Mouse (Mus musculus): Measurements from ENCODE around the gene Thrb. TPM values are rescaled to one million over a fixed set of nuclear protein-coding genes. Genes with fewer than 3 reads are reported as not detected.

Thrb gene
- polyA plus RNA-seq, 1 experiment, result 0.13 TPM

DNA sequence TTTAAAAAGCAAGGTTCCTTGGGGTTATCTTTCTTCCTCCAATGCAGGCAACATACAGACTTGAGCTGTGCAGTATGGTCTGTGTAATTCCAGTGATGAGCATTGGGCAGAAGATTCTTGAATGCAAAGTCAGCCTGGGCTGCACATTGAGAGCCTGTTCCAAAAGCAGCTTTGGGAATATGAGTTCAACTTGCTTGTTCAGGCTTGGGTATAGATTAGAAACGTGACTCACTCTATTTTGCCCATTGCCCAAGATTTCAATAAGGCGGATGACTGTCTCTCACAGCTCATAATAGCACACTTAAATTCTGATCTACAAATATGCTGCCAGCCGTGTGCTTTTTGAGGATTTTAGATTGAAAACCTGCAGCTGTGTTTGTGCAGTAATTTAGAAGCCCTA, 18.3 kb upstream of the Thrb start:
- Histone ChIP-seq H3K4me3 (ENCODE audit: low read depth, low read length) (no peak overlapping the region), H3K9ac (ENCODE audit: low read depth, poor library complexity, severe bottlenecking) (no peak overlapping the region), H3K9me3 (replicated peaks; ENCODE audit: control insufficient read depth, insufficient read depth, low read length, poor library complexity, severe bottlenecking) (no peaks in the 10 kb centered on the region), H3K4me1 (ENCODE audit: control insufficient read depth, insufficient read depth, low read length) (no peaks in the 10 kb centered on the region), H3K27ac (ENCODE audit: insufficient read depth, low read length) (no peak overlapping the region), H3K36me3 (ENCODE audit: control insufficient read depth, insufficient read depth, low read length, poor library complexity, severe bottlenecking) (no peaks in the 10 kb centered on the region), H3K27me3 (ENCODE audit: control insufficient read depth, insufficient read depth, low read length, poor library complexity, severe bottlenecking) (no peaks in the 10 kb centered on the region)
- TF ChIP-seq EP300 (IDR thresholded peaks at IDR 0.05; ENCODE audit: insufficient read depth, low read depth, low read length) (no peak), CTCF (IDR thresholded peaks at IDR 0.05; ENCODE audit: low read depth, low read length) (no peak), POLR2A (IDR thresholded peaks at IDR 0.05; ENCODE audit: insufficient read depth, low read length) (no peak)

DNA sequence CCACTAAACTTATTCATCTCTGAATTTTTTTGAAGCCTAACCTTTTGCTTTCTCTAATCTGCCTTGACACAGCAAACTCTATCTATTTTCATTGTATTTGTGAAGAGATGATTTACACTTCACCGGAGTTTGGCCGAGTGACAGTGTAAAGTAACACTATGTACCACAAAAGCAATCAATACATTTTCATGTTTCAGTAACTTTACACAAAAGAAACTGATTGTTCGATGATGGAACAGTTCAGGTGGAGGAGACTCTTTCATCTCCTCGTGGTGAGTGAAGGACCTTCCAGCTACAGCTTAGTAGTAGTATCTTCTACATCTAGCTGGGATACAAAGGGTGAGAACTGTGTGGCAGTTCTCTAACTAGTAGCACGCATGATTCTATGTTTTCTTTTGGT, 5.0 kb upstream of the Thrb start:
- H3K9me3 ChIP-seq (replicated peaks; ENCODE audit: control insufficient read depth, insufficient read depth, low read length, poor library complexity, severe bottlenecking), result no peaks in the 10 kb centered on the region
- H3K4me1 ChIP-seq (ENCODE audit: control insufficient read depth, insufficient read depth, low read length), result peaks cover 2% of the 10 kb centered on the region
- no peak for TF ChIP-seq EP300 (IDR thresholded peaks at IDR 0.05; ENCODE audit: insufficient read depth, low read depth, low read length)
- TF ChIP-seq POLR2A (IDR thresholded peaks at IDR 0.05; ENCODE audit: insufficient read depth, low read length), result no peak
- no peak for TF ChIP-seq CTCF (IDR thresholded peaks at IDR 0.05; ENCODE audit: low read depth, low read length)
- no peaks in the 10 kb centered on the region; the same call in 1 of the 2 replicates for H3K27me3 ChIP-seq (ENCODE audit: control insufficient read depth, insufficient read depth, low read length, poor library complexity, severe bottlenecking)
- H3K4me3 ChIP-seq (ENCODE audit: low read depth, low read length), result no peak overlapping the region
- no peak overlapping the region for H3K27ac ChIP-seq (ENCODE audit: insufficient read depth, low read length)
- H3K9ac ChIP-seq (ENCODE audit: low read depth, poor library complexity, severe bottlenecking), result no peak overlapping the region
- no peaks in the 10 kb centered on the region for H3K36me3 ChIP-seq (ENCODE audit: control insufficient read depth, insufficient read depth, low read length, poor library complexity, severe bottlenecking)

- Histone ChIP-seq H3K4me3 (ENCODE audit: low read depth, low read length) (no peak overlapping the region), H3K27me3 (ENCODE audit: control insufficient read depth, insufficient read depth, low read length, poor library complexity, severe bottlenecking) (no peaks in the 10 kb centered on the region; the same call in none of the 2 replicates), H3K9me3 (replicated peaks; ENCODE audit: control insufficient read depth, insufficient read depth, low read length, poor library complexity, severe bottlenecking) (no peaks in the 10 kb centered on the region), H3K27ac (ENCODE audit: insufficient read depth, low read length) (no peak overlapping the region), H3K36me3 (ENCODE audit: control insufficient read depth, insufficient read depth, low read length, poor library complexity, severe bottlenecking) (no peaks in the 10 kb centered on the region), H3K9ac (ENCODE audit: low read depth, poor library complexity, severe bottlenecking) (no peak overlapping the region), H3K4me1 (ENCODE audit: control insufficient read depth, insufficient read depth, low read length) (peaks cover 2% of the 10 kb centered on the region)
- TF ChIP-seq EP300 (IDR thresholded peaks at IDR 0.05; ENCODE audit: insufficient read depth, low read depth, low read length), result no peak
- TF ChIP-seq CTCF (IDR thresholded peaks at IDR 0.05; ENCODE audit: low read depth, low read length), result peak; percentile 21
- TF ChIP-seq POLR2A (IDR thresholded peaks at IDR 0.05; ENCODE audit: insufficient read depth, low read length), result no peak
Measured at GRCm38 (mm10) chr14:17659031-17659430, 1.0 kb upstream of the Thrb start.

DNA sequence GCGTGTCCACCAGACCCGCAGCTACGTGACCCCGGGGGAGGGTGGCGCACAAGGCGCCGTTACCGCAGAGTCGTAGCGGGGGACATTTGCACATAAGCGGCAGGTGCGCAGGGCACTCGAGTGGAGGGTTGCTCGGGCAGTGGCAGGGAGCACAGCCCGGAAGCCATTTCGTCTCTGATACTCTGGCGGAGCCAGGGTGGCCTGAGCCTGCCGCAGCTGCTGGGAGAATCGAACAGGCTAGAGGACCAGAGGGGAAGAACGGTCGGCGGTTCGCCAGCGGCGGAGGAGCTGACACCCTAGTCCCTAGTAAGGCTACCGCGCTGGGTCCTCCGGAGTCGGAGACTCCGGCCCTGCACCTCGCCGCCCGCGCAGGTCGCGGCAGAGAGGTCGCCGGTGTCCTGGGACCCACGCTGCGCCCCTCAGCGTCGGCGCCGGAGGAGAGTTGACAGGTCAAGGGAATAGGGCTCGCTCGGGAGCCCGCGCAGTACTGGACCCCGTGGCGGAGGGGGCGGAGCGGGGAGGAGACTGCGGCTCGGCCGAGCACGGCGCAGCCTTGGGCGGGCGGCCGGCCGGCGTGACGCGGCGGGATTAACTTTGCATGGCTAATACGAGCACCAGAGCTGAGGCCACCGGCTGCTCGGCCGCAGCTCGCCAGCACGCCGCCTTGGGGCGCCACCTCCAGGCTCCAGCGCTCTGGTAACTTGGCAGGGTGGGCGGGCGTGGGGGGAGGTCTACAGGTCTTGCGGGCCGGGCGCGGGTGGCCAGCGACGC, 453 bp downstream of the Thrb start:
- TF ChIP-seq POLR2A (IDR thresholded peaks at IDR 0.05; ENCODE audit: insufficient read depth, low read length) (no peak), EP300 (IDR thresholded peaks at IDR 0.05; ENCODE audit: insufficient read depth, low read depth, low read length) (no peak), CTCF (IDR thresholded peaks at IDR 0.05; ENCODE audit: low read depth, low read length) (no peak)
- no peak overlapping the region for H3K27ac ChIP-seq (ENCODE audit: insufficient read depth, low read length)
- no peaks in the 10 kb centered on the region; the same call in none of the 2 replicates for H3K27me3 ChIP-seq (ENCODE audit: control insufficient read depth, insufficient read depth, low read length, poor library complexity, severe bottlenecking)
- H3K4me3 ChIP-seq (ENCODE audit: low read depth, low read length), result peak overlapping the region; percentile 76
- H3K9me3 ChIP-seq (replicated peaks; ENCODE audit: control insufficient read depth, insufficient read depth, low read length, poor library complexity, severe bottlenecking), result no peaks in the 10 kb centered on the region
- no peaks in the 10 kb centered on the region for H3K36me3 ChIP-seq (ENCODE audit: control insufficient read depth, insufficient read depth, low read length, poor library complexity, severe bottlenecking)
- peaks cover 2% of the 10 kb centered on the region for H3K4me1 ChIP-seq (ENCODE audit: control insufficient read depth, insufficient read depth, low read length)
- H3K9ac ChIP-seq (ENCODE audit: low read depth, poor library complexity, severe bottlenecking), result peak overlapping the region; percentile 36

GRCm38 (mm10) chr14:17661100-17661521, 1.1 kb downstream of the Thrb start:
- Histone ChIP-seq H3K27me3 (ENCODE audit: control insufficient read depth, insufficient read depth, low read length, poor library complexity, severe bottlenecking) (no peaks in the 10 kb centered on the region; the same call in none of the 2 replicates), H3K9me3 (replicated peaks; ENCODE audit: control insufficient read depth, insufficient read depth, low read length, poor library complexity, severe bottlenecking) (no peaks in the 10 kb centered on the region), H3K36me3 (ENCODE audit: control insufficient read depth, insufficient read depth, low read length, poor library complexity, severe bottlenecking) (no peaks in the 10 kb centered on the region), H3K4me1 (ENCODE audit: control insufficient read depth, insufficient read depth, low read length) (peaks cover 2% of the 10 kb centered on the region), H3K9ac (ENCODE audit: low read depth, poor library complexity, severe bottlenecking) (peak overlapping the region; percentile 36), H3K27ac (ENCODE audit: insufficient read depth, low read length) (no peak overlapping the region), H3K4me3 (ENCODE audit: low read depth, low read length) (peak overlapping the region; percentile 76)
- TF ChIP-seq POLR2A (IDR thresholded peaks at IDR 0.05; ENCODE audit: insufficient read depth, low read length), result no peak
- no peak for TF ChIP-seq EP300 (IDR thresholded peaks at IDR 0.05; ENCODE audit: insufficient read depth, low read depth, low read length)
- no peak for TF ChIP-seq CTCF (IDR thresholded peaks at IDR 0.05; ENCODE audit: low read depth, low read length)

GRCm38 (mm10) chr14:17662087-17662486, 2.0 kb downstream of the Thrb start:
- H3K27ac ChIP-seq (ENCODE audit: insufficient read depth, low read length), result no peak overlapping the region
- no peak for TF ChIP-seq POLR2A (IDR thresholded peaks at IDR 0.05; ENCODE audit: insufficient read depth, low read length)
- TF ChIP-seq EP300 (IDR thresholded peaks at IDR 0.05; ENCODE audit: insufficient read depth, low read depth, low read length), result no peak
- TF ChIP-seq CTCF (IDR thresholded peaks at IDR 0.05; ENCODE audit: low read depth, low read length), result no peak
- no peak overlapping the region for H3K9ac ChIP-seq (ENCODE audit: low read depth, poor library complexity, severe bottlenecking)
- H3K36me3 ChIP-seq (ENCODE audit: control insufficient read depth, insufficient read depth, low read length, poor library complexity, severe bottlenecking), result no peaks in the 10 kb centered on the region
- no peaks in the 10 kb centered on the region; the same call in none of the 2 replicates for H3K27me3 ChIP-seq (ENCODE audit: control insufficient read depth, insufficient read depth, low read length, poor library complexity, severe bottlenecking)
- H3K4me3 ChIP-seq (ENCODE audit: low read depth, low read length), result no peak overlapping the region
- H3K4me1 ChIP-seq (ENCODE audit: control insufficient read depth, insufficient read depth, low read length), result peaks cover 2% of the 10 kb centered on the region
- no peaks in the 10 kb centered on the region for H3K9me3 ChIP-seq (replicated peaks; ENCODE audit: control insufficient read depth, insufficient read depth, low read length, poor library complexity, severe bottlenecking)
